Mouse (Mus musculus): Measurements from ENCODE around the gene Sbsn. TPM values are rescaled to one million over a fixed set of nuclear protein-coding genes. Genes with fewer than 3 reads are reported as not detected.
"Not testable (repeated sequence)": the region's sequence is repeated elsewhere in the genome, so short reads cannot be mapped to it uniquely, and the experiment has no call there.

Gene Sbsn
- 10 to 100 TPM in 1 of 2 experiments, 1 to 10 TPM in 1; 8.2 to 12.9 TPM for total RNA-seq (2021)
- long read RNA-seq, experiment 1, partial matches to known transcripts: 0 of 3 reads
- long read RNA-seq, experiment 1, other reads (novel, unspliced or antisense): 0 of 3 reads
- long read RNA-seq, experiment 2, partial matches to known transcripts: 0 of 2 reads
- long read RNA-seq, experiment 2, other reads (novel, unspliced or antisense): 0 of 2 reads

DNA sequence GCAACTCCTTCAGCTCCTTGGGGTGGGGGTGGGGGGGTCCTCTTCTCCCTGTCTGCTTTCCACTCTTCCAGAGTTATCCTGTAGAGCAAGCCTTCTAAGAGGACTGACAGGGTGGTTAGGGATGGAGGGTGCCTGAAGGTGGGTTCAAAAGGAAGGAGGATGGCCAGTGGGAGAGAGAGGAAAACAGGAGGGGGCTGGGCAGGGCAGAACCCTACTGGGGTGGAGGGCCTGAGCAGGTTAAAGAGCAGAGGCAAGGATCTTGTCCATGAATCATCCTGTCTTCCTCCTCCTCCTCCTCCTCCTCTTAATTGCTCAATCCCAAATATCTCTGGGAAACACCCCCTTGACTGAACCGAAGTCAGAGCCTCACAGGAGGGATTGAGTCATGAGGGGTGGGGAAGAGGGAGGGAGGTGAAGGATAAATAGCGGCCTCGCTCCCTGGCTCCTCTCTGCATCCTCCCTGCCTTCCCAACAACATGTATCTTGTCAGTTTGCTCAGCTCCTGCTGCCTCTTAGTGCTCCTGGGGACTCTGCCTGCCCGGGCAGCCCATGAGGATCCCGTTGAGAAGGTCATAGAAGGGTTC lies at the start of gene Sbsn:
Gene Sbsn, plus strand, starts transcription at position 386 of the 584 bp plus-strand sequence.
- no peak for DNase-seq (ENCODE audit: low spot score in 2 of 2)

- DNase-seq (ENCODE audit: low spot score in 2 of 2): no peak
Observed at GRCm38 (mm10) chr7:30706214-30706882, 44.9 kb upstream of the Sbsn start.

- DNase-seq (ENCODE audit: low spot score in 2 of 2): no peak
Observed at GRCm38 (mm10) chr7:30707441-30707840, 43.8 kb upstream of the Sbsn start.

DNA sequence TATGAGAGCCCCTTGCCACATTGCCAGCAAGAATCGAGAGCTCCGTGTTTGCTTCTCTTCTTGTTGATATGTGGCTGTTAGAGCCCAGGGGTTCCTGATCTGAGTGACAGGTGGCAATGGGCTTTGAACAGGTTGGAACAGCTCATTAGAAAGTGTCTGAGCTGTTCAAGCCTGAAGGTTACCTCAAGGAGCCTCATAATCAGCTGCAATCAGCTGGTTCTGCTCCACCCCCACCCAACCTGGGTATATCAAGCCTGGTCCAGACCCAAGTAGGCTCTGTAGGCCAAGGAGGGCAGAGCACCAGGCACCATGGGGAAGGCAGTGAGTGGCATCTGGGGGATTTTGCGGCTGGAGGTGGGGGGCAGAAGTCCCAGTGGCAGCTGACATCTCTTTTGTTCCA lies 39.3 kb upstream of the Sbsn start, which contains the start of gene Atp4a:
Gene Atp4a, plus strand, starts transcription at position 268 of the 400 bp plus-strand sequence.
- DNase-seq (ENCODE audit: low spot score in 2 of 2): no peak

DNA sequence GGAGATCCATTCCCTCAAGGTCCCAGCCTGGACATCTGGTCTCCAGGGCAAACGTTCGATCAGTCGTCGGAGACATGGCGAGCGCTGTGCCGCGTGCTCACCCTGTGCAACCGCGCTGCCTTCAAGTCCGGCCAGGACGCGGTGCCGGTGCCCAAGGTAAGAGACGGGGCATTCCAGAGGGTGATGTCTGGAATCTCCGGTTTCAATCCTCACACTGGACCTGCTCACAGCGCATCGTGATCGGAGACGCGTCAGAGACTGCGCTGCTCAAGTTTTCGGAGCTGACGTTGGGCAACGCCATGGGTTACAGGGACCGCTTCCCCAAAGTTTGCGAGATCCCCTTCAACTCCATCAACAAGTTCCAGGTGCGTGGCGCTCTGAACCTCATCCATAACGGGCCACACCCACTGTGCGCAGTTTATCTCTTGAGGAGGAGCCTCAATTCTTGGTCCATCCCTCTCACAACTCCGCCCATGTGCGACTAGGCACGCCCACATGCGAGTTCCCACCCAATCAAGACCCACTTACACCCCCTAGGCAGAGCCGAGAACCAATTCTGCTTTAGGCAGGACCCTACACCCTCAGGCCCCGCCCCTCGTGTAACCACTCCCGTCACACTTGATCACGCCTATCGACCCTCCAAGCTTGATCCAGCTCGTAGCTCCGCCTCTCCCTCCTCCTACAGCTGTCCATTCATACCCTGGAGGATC lies 34.1 kb upstream of the Sbsn start:
- peak; percentile 25 to 47 for DNase-seq (ENCODE audit: low spot score in 2 of 2)

- DNase-seq (ENCODE audit: low spot score in 2 of 2): no peak
Observed at GRCm38 (mm10) chr7:30717716-30718046, 33.6 kb upstream of the Sbsn start.

DNA sequence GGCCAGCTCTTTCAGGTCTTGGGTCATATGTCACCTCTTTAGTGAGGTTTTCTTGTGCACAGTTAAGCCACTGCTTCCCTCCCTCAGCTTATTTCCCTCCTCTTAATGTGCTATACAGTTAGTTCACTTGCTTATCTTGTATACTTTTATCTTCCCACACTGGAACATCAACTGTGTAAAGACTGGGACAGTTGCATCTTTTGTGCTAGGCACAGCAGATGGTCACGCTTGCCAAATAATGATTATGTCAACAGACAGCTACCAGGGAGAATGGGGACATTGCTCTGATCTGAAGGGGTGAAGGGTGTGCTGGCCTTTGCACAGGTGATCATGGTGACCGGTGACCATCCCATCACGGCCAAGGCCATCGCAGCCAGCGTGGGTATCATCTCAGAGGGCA lies 31.6 kb upstream of the Sbsn start:
- DNase-seq (ENCODE audit: low spot score in 2 of 2): no peak

- no peak for DNase-seq (ENCODE audit: low spot score in 2 of 2)
Observed at GRCm38 (mm10) chr7:30721286-30721685, 30.0 kb upstream of the Sbsn start.

GRCm38 (mm10) chr7:30723274-30723953 lies 27.9 kb upstream of the Sbsn start:
- DNase-seq (ENCODE audit: low spot score in 2 of 2): no peak

- DNase-seq (ENCODE audit: low spot score in 2 of 2): no peak
Observed at GRCm38 (mm10) chr7:30728214-30728613, 23.1 kb upstream of the Sbsn start.

DNA sequence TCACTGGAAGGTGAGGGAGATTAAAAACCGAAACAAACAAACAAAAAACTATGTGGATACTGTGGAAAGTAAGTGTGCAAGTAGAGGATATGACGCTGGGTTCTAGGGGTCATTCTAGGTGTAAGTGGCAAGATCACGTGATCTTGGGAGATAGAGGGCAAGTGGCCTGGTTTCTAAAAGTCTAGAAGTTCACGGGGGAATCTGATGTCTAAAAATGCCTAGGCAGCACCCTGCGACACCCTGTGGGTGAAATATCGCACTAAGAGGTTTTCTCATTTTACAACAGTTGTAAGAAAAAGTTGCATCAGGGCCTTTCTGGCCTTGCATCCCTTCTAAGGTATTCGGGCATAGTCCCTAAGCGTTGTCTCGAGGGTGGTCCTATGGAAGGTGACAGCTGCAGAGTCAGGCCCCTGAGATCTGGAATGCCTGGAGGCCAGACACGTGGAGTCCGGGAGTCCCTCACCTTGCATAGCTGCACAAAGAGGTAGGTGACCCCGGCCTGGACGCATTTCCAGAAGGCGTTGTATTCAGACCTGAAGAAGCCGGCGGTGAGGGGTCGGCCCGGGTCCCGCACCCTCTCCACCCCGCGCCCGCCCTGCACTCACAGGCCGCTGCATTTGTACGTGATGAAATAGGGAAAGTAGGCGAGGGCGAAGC lies 22.4 kb upstream of the Sbsn start:
- no peak for DNase-seq (ENCODE audit: low spot score in 2 of 2)

- DNase-seq (ENCODE audit: low spot score in 2 of 2): peak; percentile 97 to 98
Observed at GRCm38 (mm10) chr7:30729396-30730063, 21.7 kb upstream of the Sbsn start, which contains the start of gene Tmem147. Gene Tmem147 (minus strand): TSS chr7:30729540.

DNA sequence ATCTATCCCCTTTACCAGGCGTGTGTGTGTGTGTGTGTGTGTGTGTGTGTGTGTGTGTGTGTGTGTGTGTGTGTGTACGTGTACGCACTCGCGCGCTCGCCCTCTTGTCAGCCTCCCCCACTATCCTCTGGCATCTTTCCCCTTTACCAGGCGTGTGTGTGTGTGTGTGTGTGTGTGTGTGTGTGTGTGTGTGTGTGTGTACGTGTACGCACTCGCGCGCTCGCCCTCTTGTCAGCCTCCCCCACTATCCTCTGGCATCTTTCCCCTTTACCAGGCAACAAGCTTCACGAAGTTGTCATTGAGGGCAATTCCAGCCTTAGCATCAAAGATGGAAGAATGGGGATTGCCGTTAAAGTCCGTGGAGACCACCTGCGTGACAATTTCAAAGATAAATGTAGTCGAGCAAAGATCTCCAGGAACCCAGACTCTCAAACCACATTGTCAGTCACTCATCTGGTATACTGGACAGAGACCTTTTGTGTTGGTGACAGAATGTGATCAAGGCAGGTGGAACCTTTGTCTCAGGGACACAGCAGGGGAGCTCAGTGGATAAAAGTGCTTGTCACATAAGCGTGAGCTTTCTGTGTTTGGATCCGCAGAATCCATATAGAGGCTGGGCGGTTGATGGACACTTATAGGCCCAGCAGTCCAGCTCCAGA lies 21.1 kb upstream of the Sbsn start:
- DNase-seq (ENCODE audit: low spot score in 2 of 2): not testable (repeated sequence)

DNA sequence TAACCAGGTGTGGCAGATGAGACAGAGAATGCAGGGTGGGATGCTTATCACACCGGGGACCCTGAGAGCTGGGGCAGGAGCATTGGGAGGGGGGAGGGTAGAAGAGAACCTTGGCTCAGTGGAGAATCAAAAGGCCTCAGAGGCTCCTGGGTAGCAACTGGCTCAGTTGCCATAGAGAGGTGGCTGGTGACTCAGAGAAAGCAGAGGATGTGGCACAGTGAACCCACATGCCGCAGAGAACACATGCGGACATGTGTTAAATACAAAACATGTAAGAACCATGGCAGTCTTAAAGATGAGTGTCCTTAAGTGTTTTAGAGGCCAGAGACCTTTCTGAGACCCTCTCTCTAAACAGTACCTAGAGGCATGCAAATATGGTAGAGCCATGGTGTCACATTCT lies 15.1 kb upstream of the Sbsn start:
- DNase-seq (ENCODE audit: low spot score in 2 of 2): no peak

GRCm38 (mm10) chr7:30742570-30742969 lies 8.7 kb upstream of the Sbsn start:
- DNase-seq (ENCODE audit: low spot score in 2 of 2): not testable (repeated sequence)

- not testable (repeated sequence) for DNase-seq (ENCODE audit: low spot score in 2 of 2)
Observed at GRCm38 (mm10) chr7:30743617-30744016, 7.7 kb upstream of the Sbsn start, which contains the start of gene Gapdhs. Gene Gapdhs (minus strand): TSS chr7:30743681.

DNA sequence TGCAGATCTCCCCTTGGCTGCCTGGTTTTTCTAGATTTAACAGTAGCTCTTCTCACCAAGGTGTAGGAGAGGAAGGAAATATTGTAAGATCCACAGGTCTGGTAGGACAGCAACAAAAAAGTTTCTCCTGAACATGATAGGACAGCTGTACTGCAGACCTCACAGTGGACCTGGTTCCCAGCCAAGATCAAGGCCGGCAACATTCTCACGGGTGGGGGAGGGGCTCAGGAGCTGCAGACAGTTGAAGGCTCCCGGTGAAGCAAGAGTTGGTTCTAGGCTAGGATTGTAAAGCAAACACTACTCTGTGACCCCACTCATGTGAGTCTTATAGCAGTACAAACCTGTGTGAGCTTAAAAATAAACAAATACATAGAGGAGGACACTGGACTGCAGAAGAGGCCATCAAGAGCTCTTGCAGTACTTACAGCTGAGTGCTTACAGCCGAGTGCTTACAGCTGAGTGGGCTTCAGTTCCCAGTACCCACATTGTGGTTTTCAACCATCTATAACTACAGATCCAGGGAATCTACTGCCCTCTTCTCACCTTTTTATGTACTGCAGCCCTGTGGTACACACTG lies 7.2 kb upstream of the Sbsn start:
- no peak for DNase-seq (ENCODE audit: low spot score in 2 of 2)

- no peak for DNase-seq (ENCODE audit: low spot score in 2 of 2)
Observed at GRCm38 (mm10) chr7:30747525-30748204, 3.6 kb upstream of the Sbsn start.
